Mouse (Mus musculus): ENCODE data around the gene Galp.

DNA sequence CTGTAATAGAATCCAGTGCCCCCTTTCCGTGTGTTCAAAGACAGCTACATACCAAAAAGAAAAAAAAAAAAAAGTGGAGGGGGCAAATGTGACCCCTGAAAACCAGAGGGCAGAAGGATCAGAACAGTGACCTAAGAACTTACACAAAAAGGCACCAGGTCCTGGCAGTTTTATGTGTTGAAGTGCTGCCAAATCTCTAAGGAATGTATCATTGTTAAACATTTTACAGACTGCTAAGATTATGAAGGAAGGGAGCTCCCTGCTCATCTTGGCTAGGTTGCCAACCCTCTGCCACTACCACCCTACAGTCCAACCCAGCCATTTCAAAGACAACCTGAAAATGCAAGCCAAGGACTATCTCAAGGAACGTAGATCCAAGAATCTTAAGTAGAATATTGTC lies 10.7 kb upstream of the Galp start:
- TF ChIP-seq POLR2A (IDR thresholded peaks at IDR 0.05; ENCODE audit: extremely low read depth, insufficient read depth, low read length) (no peak), CTCF (IDR thresholded peaks at IDR 0.05; ENCODE audit: low read depth, low read length) (no peak)
